Mouse (Mus musculus): ENCODE results near the gene Lrrc1.

- TF ChIP-seq CTCF (IDR thresholded peaks at IDR 0.05; ENCODE audit: low read depth) (no peak), EP300 (optimal IDR thresholded peaks at IDR 0.05) (no peak)
These were observed 117.2 kb downstream of the Lrrc1 start for GRCm38 (mm10) chr9:77427292-77428114.

All from stomach, postnatal 0 days (tissue).